Mouse (Mus musculus) natural killer cell, adult 2 months (primary cell): ENCODE data around the gene Gse1.

ENCODE experiments used
- DNase-seq, 2 experiments: peaks; one replicate each; pipeline ENCODE4 v3.0.0; 2022; ENCODE audit warnings: low spot score in 2 of 2

Gene Gse1

DNA sequence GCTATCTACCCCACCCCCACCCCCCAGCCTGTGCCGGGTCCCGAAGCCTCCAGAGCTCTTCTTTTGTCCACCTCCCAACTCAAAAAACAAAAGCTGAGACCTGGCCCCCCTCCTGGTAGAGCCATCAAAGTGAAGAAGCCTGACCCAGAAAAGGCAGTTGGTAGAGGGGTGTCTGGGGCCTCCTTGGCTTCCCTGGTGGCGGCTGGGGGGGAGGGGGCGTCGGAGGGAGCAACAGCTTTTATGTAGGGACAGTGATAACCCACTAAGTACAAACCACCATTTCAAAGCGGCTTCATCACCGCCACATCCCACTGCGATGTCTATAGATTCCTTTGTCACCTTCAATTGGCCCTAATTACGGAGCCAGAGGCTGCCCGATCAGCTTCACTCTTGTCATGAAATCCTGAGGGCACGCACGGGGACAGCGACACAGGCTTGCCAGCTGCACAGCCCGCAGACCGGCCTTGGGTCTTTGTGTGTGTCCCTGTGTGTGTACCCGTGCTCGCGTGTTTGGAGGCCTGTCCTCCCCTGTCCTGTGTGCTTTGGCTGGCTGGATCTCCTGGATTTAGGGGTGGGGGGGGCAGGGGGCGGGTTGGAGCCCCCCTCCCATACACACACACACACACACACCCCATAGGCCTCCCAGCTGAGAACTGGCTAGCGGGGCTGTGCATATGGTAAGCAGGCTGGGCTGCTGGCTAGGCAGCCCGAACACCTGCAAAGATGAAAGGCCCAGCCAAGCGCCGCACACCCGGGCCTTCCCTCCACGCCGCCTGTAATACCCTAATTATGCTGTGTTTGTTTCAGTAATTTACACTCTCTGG, 285.6 kb downstream of the Gse1 start:
- DNase-seq = no peak

DNA sequence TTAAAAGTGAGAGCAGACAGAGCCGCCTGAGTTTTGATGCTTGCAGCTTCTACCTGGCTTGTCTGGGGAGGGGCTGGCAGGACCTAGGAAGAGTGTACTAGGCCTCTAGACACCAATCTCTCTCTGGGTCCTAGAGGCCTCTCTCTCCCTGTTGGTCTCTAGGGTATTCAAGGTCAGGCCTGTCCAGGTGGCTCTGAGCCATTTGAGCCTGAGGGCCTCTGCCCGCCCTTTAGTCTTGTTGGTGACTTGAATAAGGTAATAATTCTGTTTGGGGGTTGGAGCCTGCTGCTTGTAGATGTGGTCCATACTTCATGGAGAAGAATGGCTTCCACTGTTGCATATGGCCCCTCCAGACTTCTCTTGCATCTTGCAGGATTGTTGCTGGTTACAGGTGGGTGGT, 287.0 kb downstream of the Gse1 start:
- DNase-seq = no peak

DNA sequence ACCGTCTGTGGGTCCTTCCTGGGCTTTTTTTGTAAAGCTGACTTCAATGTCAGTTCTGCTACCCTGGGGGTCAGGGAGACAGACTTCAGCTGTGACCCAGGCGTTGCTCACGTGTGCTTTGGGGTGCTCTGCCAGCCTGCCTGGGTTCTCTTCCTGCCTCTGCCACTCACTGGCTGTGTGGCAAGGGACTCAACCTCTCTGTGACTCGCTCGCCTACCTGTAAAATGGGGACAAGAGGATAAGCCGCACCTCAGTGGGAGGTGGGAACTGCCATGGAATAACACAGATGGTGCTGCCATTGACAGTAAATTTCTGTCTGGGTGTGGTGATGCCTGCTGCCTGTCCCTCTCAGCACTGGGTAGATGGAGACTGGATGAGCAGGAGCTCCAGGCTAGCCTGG, 287.4 kb downstream of the Gse1 start:
- DNase-seq = no peak

DNA sequence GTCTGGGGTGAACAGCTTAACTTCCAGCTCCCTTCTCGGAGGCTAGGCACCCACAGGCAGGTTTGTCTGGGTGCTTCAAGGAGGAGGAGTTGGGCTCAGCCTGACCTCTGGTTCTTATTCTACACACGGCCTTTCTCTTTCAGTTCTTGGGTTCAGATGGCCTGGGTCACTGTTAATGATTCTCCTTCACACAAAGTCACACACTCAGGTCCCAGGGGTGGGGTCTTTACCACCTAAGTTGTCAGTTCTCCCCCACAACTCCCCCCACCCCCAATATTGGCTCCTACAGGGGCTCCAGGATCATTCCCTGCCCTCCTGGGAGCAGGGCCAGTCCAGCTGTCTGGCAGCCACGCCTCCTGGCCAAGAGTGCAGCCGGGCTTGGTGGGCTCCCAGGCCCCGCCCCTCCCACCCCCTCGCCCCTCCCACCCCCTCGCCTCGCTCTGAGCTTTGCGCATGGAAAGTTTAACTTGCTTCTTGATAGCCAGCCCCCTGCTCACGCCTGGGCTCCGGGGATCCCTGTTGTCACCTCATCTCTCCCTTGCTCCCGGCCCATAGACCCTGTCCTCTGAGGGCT, 288.0 kb downstream of the Gse1 start:
- DNase-seq = no peak

DNA sequence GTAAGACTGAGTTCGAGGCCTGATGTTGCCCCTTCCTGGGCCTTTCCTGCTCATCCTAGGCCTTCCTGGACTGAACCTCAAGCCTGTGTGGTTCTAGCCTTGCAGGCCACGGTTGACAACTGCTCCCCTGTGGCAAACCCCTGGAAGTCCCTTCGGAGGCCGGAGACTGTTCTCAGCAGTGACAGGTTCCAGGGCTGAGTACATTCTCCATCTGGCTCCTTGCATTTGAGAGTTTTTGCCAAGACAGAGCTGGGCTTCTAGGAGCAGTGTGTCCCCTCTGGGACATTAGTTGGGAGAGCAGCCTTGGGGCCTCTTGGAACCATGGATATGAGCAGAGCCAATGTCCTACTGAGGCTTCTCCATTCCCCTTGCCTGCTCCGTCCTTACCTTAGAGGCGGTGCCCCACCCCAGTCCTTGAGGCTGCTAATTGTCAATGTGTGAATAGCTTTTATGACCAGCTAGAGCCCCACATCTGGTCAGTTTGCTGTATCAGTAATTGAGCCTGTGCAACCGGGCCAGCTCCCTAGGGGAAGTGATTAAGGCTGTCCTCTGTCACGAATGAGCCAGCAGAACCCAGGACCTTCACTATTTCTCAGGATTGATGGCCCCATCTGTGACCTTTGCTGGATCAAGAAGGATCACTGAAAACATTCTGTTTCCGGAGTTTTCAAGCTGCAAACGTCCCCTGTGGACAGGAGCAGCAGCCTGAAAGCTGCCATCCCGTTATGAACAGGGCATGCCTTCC, 289.6 kb downstream of the Gse1 start:
- no peak for DNase-seq

DNA sequence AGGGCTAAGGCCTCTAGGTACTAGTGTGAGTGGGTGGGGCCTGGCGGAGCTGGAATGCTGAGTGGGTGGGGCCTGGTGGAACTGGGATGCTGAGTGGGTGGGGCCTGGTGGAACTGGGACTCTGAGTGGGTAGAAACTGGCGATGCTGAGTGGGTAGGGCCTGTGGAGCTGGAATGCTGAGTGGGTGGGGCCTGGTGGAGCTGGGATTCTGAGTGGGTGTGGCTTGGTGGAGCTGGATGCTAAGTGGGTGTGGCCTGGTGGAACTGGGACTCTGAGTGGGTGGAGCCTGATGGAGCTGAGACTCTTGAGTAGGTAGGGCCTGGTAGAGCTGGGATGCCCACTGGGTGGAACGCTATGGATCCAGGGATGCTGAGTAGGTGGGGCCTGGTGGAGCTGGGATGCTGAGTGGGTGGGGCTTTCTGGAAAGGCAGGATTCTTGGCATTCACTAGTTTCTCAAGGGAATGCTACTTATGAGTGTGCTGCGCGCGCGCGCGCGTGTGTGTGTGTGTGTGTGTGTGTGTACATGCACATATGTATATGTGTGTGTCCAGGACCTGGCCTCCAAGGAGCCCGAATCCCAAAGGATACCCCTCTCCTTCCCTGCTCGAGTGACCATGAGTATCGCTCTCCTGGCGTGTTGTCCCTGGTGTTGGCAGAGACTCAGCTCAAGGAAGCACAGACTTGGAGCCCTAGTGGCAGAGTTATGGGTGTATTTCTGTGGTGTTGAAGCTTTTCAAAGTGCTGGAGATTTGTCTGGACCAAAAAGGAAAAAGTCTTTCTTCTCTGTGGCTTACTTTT, 290.7 kb downstream of the Gse1 start:
- no peak for DNase-seq

DNA sequence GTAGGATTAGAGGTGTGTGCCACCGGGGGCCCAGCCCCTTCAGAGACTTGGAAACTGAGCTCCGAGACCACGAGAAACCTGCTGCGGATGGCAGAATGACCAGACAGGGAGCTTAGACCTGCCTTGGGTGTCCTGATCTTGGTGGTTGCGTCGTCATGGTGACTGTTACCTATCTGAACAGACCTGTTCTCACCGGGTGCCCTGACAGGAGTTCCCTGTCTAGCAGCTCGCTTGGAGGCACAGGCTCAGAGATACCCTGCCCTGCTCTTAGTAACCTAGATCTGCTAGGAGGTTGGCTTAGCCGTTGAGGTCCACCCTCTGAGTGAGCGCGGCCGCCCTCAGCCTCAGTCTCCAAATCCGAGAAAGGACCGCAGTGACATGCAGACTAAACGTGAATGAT, 292.0 kb downstream of the Gse1 start:
- DNase-seq = no peak

DNA sequence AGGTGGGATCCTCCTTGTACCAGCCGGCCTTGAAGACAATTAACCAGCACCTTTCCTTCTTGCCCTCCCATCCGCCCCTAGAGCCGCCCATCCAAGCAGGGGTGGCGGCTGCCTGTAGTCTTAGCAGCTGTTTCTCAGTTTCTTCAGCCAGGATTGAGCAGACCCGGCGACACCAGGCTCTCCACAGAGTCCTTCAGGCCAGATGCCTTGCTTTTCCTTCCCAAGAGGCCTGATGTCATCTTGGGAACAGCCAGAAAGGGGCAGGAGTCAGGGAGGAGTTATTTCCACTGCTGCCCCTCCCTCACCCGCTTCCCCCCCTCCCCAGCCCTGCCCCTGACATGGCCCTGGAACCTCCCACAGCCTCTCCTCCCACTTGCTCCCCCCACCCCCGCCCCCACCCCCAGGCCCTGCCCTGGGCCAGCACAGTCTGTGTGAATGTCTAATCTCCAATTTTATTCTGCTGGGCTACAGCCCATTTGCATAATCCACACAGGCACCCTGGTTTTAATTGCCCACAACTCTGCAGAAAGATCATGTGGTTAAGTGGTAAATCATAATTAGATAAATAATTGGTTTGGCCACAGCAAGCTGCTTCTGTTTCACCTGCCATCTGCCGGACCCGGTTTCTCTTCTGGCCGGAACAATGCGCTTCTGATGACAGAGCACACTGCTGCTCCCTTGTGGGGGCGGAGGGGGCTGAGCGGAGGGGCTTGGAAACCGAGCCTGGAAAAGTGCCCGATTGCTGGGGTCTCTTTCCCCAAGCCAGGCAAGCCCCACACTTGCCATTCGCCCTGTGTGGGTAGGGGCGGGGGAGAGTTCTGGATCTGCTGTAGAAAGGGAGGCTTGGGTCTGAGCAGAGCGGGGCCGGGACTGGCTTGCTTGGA, 292.7 kb downstream of the Gse1 start:
- DNase-seq = no peak

DNA sequence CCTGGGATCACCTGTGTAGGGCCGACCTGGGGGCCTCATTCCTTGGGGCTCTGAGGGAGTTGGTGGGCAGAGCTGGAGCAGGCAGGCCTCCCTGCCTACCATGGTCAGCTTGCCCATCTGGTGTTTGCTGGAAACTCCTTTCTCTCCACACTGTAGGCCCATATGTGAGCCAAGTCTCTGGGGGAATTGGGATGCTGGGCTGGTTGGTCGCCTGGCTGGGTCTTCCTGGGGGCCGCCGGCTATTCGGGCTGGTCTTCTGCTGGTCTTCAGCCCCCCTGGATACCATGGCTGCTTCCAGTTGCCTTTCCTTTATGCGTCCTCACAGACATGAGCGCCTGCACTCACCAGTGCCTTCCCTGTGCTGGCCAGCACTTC, 293.3 kb downstream of the Gse1 start:
- DNase-seq = no peak

DNA sequence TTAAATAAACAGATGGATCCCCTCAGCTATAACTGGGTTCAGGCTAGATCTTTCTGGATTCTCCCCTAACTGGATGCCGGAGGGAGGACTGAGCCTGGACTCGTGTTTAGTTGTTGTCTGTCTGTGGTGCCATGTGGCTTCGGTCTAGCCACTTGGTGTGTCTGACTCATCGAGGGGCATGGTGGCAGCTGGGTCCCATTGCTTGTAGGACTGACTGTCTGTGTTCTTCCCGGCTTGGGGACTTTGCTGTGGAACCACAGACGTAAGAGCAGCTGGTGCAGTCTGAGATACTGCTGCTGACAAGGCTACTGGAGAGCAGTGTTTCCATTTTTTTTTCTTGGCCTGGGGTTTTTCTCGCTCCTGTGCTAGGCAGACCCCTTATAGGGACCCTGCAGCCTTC, 295.4 kb downstream of the Gse1 start:
- no peak for DNase-seq

DNA sequence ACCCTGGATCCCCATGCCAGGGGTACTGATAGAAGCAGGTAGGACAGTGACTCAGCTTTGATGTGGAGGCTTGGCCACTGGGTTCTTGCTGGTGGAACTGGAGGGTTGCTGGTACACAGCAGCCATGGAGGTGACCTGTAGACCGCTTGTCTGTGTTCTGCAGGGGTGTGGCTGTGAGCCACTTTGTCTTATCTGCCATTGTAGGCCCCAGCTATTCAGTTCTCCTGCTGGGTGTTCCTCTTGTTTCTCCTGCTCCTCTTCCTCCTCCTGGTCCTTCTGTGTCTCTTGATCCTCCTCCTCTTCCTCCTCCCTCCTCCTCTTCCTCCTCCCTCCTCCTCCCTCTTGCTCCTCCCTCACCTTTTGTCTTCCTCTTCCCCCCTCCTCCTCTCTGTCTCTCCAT, 296.9 kb downstream of the Gse1 start:
- DNase-seq = no peak

DNA sequence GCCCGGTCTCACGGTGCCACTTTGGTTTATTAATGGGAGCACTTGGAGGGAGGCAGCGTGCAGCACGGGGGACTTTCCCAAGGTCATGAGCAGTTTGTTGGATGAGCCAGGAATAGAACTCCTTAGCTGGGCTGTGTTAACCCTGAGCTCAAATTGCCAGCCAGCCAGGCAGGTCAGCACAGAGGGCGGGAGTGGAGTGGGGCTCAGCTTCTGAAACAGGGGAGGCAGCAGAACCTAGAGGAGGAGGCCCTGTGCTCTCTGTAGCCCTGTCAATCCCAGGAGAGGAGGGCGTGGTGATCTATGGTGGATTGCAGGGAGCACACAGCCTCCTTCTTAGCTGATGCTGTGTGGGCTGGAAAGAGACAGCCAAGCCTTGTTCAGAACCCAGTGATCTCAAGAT, 297.6 kb downstream of the Gse1 start:
- no peak for DNase-seq

DNA sequence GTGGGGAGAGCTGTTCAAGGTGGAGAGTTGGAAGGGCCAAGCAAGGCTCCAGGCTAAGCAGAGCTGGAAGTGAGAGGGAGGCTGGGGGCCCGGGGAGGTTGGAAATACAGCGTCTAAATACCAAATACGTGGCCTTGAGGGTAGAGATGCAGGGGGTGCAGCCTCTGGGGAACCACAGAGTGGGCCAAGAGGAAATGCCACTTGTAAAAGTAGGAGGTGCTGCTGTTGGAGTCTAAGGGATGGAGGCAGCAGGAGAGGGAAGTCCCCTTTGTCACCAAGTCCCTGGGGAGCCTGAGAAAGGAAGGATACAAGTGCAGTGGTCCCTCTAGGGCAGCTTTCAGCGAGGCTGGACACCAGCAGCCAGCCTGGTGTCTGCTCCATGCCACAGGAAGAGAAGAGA, 298.3 kb downstream of the Gse1 start:
- DNase-seq = no peak

DNA sequence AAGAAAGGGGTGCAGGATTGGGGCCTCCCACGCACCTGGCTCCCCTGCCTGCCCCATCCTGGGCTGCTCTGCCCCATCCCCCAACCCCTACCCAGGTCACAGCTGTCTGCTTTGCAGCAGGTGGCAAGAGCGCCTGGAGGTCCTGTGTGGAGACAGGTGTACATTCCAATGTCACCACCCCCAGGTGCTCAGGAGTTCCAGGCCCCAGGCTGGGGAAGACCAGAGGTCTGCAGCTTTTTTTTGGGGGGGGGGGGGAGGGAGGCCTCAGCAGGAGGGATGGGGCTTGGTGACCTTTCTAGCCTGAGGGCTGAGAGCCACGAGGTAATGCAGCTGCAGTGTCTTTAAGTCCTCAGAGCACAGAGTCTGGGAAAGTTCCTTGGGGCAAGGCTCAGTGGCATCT, 300.1 kb downstream of the Gse1 start:
- DNase-seq = no peak

DNA sequence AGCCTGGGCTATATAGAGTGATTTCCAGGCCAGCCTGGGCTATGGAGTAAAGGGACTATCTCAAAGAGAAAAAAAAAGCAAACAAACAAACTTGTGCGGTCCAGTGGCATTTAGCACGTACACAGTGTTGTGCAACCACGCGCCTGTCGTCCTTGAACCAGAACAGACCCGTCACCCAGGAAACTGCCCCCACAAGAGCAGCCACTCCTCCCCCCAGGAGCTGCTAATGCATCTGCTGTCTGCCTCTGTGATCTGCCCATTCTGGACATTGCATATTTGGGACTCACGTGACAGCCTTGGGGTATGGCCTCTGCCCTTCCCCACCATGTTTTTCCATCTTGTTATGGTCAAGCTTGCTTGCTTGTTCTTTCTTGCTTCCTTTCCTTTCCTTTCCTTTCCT, 301.0 kb downstream of the Gse1 start:
- peak; percentile 74 to 87 for DNase-seq

DNA sequence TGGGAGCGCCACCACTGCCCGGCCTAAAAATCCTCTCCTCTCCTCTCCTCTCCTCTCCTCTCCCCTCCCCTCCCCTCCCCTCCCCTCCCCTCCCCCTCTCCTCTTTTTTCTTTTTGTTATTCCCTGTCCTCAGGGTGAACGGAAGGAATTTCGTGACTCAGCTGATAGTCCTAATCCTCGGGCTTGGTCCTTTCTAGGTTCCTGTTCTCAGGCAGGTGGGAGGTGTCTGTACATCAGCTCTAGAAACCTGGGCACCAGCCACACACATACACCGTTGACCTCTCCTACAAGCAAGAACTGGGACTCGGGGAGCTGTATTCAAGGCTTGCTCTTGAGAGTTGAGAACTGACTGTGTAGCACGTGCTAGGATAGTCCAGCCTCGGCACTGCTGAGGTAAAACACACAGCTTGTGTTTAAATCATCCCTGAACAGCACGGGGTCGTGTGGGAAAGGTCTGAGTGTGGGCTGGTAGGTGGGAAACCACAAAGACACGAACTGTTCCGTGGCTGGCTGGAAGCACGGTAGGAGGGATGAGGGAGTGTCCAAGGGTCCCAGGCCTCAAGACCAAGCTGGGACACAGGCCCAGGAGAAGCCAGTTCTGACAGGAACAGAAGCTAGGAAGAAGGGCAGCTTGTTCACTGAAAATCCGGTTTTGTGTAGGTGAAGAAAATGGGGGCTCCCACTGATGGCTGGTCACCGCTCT, 302.8 kb downstream of the Gse1 start:
- DNase-seq = no peak

DNA sequence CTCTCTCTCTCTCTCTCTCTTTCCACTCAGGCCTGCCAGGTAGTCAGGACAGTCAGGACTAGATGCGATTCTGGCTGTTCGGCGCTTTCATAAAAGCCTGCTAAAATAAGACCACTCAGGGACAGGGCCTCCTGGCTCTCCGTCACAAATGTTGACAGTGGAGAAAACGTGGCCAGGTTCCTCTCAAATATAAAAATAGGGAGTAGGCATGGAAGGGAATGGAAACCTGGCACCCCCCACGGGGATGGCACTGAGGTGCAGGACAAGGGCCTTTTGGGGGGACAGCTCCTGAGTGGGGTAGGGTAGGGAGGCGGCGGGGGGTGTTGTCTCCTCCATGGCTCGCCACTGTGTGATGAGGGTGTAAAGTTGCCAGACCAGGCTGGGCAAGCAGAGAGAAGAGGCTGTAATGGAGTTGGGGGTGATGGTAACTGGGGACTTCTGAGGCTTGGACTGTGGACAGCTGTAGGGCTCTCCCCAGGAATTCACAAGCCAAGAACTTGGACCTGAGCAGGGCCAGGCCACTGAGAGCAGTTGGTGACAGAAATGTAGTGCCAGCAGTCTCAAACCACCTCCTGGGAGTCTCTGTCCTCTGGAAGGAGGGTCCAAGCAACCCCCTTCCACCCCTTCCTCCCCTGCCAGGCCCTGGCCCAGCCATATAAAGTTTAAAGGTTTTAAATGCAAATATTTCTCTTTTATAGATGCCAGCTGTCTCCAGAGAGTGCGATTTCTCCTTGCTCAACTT, 303.7 kb downstream of the Gse1 start:
- no peak for DNase-seq

DNA sequence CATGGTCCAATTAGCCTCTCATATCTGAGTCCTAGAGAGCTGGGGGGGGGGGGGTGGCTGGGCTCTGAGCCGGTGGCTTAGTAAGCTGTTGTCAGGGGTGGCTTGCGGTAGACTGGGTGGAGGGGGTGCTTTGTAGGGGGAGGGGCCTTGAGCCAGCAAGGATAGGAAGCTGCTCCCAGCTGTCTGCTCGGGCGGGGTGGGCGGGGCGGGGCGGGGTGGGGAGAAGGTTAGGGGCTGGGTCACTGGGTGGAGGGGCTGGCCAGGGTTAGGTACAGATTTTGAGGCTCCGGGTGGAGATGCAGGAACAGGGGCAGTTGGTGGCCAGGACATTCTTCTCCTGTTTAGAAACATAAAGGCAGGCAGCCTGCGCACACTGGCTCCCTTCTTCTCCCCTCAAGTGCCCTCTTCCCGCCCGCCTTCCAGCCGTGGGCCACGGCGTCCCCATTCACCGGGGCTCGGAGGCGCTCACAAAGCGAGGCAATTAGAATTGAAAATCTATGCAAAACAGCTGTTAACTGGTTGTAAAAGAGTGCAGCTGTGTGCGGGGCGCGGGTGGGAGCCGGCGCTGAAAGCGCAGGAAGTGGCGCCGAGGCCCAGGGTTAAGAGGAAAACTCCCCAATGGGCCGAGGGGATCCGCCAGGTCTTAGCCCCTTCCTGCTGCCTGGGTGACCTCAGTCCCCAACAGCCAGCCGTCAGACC, 304.4 kb downstream of the Gse1 start:
- DNase-seq = peak; percentile 49 to 62

DNA sequence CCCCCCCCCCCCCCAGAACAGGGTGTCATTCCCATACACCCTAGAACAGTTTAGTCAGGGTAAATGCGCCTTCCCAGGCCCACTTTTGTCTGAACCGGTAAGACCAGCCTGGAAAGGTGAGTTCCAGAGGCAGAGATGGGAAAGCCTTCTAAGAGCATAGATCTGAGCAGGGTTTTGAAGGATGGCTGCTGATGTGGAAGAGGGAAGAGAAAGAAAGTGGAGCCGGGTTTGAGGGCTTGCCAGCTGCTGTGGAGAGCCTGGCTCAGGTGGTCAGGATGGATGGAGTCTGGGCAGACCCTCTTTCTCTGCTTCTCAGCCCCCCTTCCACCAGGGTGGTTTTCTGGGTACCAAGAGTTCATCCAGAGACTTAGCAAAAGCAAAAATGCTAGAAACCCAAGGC, 305.1 kb downstream of the Gse1 start:
- no peak for DNase-seq
